Mouse (Mus musculus): ENCODE data around the gene Mfsd12.

The Mfsd12 gene

GRCm38 (mm10) chr10:81356352-81356990 lies 820 bp upstream of the Mfsd12 start:
- peak; percentile 96 for DNase-seq

GRCm38 (mm10) chr10:81358209-81358608 lies 918 bp downstream of the Mfsd12 start:
- DNase-seq = peak; percentile 94

- DNase-seq = no peak
Observed at GRCm38 (mm10) chr10:81358841-81359240, 1.6 kb downstream of the Mfsd12 start.

GRCm38 (mm10) chr10:81360721-81361120 lies 3.4 kb downstream of the Mfsd12 start:
- no peak for DNase-seq

GRCm38 (mm10) chr10:81362336-81362949 lies 5.2 kb downstream of the Mfsd12 start:
- no peak for DNase-seq

- peak; percentile 96 for DNase-seq
Observed at GRCm38 (mm10) chr10:81363436-81364346, 6.4 kb downstream of the Mfsd12 start.

GRCm38 (mm10) chr10:81364666-81365065 lies 7.4 kb downstream of the Mfsd12 start:
- peak; percentile 96 for DNase-seq

- peak; percentile 96 for DNase-seq
Observed at GRCm38 (mm10) chr10:81365073-81365472, 7.8 kb downstream of the Mfsd12 start.

GRCm38 (mm10) chr10:81365672-81366476 lies 8.6 kb downstream of the Mfsd12 start, which contains the start of gene 4930404N11Rik:
Gene 4930404N11Rik, minus strand, starts transcription at chr10:81365816.
- DNase-seq = no peak

GRCm38 (mm10) chr10:81366477-81367206 lies 9.4 kb downstream of the Mfsd12 start:
- no peak for DNase-seq

- DNase-seq = no peak
Observed at GRCm38 (mm10) chr10:81367207-81367495, 9.9 kb downstream of the Mfsd12 start.

GRCm38 (mm10) chr10:81375322-81375721 lies 18.0 kb downstream of the Mfsd12 start:
- no peak for DNase-seq

GRCm38 (mm10) chr10:81376561-81377361 lies 19.5 kb downstream of the Mfsd12 start:
- peak; percentile 94 for DNase-seq

GRCm38 (mm10) chr10:81377362-81377664 lies 20.0 kb downstream of the Mfsd12 start:
- no peak for DNase-seq

- DNase-seq = no peak
Observed at GRCm38 (mm10) chr10:81377793-81378552, 20.7 kb downstream of the Mfsd12 start, which contains the start of gene Fzr1. Gene Fzr1, minus strand, starts transcription at chr10:81378516.

GRCm38 (mm10) chr10:81378553-81379182 lies 21.4 kb downstream of the Mfsd12 start:
- DNase-seq = peak; percentile 100

- peak; percentile 95 for DNase-seq
Observed at GRCm38 (mm10) chr10:81379183-81379553, 21.9 kb downstream of the Mfsd12 start.

GRCm38 (mm10) chr10:81379809-81380378 lies 22.6 kb downstream of the Mfsd12 start:
- DNase-seq = no peak

- DNase-seq = peak; percentile 95
Observed at GRCm38 (mm10) chr10:81382039-81382438, 24.7 kb downstream of the Mfsd12 start.

Measured in heart, adult 11 months (tissue).